Mouse (Mus musculus): ENCODE measurements at regions not wholly inside any gene's neighbourhood (a gene's known extent, or its start where the extent isn't known, plus 50 kb on each side); places are given as distances from the start of the nearest gene placed in this dataset.

- peak; percentile 76 for TF ChIP-seq CTCF (IDR thresholded peaks at IDR 0.05; ENCODE audit: low read depth)
- Histone ChIP-seq H3K4me1 (ENCODE audit: insufficient read depth) (no peaks in the 10 kb centered on the region), H3K9ac (no peak overlapping the region), H3K9me3 (ENCODE audit: low read length) (no peaks in the 10 kb centered on the region), H3K27ac (ENCODE audit: low read depth, low read length) (no peak overlapping the region), H3K4me3 (ENCODE audit: low read depth, low read length) (no peak overlapping the region), H3K27me3 (ENCODE audit: insufficient read depth, low read length) (no peaks in the 10 kb centered on the region), H3K4me2 (ENCODE audit: low read depth) (no peak overlapping the region), H3K36me3 (ENCODE audit: insufficient read depth) (no peaks in the 10 kb centered on the region)
- no peak for ATAC-seq
- WGBS: 17% methylated on average over 3 of the region's 3 CpGs
- peak; percentile 45 for DNase-seq
These were observed 174.5 kb upstream of the Bmp4 start for GRCm38 (mm10) chr14:46564998-46565397.

GRCm38 (mm10) chr14:46562016-46562415 is 171.5 kb upstream of the Bmp4 start:
- no peak overlapping the region for H3K27ac ChIP-seq (ENCODE audit: low read depth, low read length)

DNA sequence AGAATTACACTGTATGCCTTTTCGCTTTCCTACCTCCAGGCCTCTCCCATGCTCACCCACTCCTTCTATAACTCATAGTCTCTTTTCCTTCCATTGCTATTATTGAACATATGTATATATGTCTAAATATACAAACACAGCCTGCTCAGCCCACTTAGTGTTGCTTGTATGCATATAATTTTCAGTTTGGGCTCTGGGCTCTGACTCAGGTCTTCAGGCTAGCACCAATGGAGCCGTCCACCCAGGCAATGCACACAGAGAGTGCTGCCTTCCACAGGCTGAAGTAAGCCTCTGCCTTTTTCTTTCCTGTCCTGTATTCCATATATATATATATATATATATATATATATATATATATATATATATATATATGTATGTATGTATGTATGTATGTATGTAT is 162.8 kb upstream of the Bmp4 start:
- Histone ChIP-seq H3K4me3 (ENCODE audit: low read depth, low read length) (no peak overlapping the region), H3K4me1 (ENCODE audit: insufficient read depth) (no peaks in the 10 kb centered on the region), H3K4me2 (ENCODE audit: low read depth) (no peak overlapping the region), H3K9ac (no peak overlapping the region), H3K27me3 (ENCODE audit: insufficient read depth, low read length) (no peaks in the 10 kb centered on the region), H3K27ac (ENCODE audit: low read depth, low read length) (no peak overlapping the region), H3K9me3 (ENCODE audit: low read length) (no peaks in the 10 kb centered on the region), H3K36me3 (ENCODE audit: insufficient read depth) (no peaks in the 10 kb centered on the region)
- ATAC-seq (no peak), DNase-seq (no peak)
- no peak for TF ChIP-seq CTCF (IDR thresholded peaks at IDR 0.05; ENCODE audit: low read depth)
- WGBS: 100% methylated on average over 2 of the region's 2 CpGs

More at GRCm38 (mm10) chr14:46562016-46562415, 171.5 kb upstream of the Bmp4 start:
- H3K36me3 ChIP-seq (ENCODE audit: insufficient read depth): no peaks in the 10 kb centered on the region
- H3K27me3 ChIP-seq (ENCODE audit: insufficient read depth, low read length): no peaks in the 10 kb centered on the region
- DNase-seq (no peak), ATAC-seq (no peak)
- no peak overlapping the region for H3K9ac ChIP-seq
- WGBS: 88% methylated on average over 5 of the region's 5 CpGs
- H3K4me1 ChIP-seq (ENCODE audit: insufficient read depth): no peaks in the 10 kb centered on the region
- no peak overlapping the region for H3K4me2 ChIP-seq (ENCODE audit: low read depth)
- TF ChIP-seq CTCF (IDR thresholded peaks at IDR 0.05; ENCODE audit: low read depth): no peak
- no peak overlapping the region for H3K4me3 ChIP-seq (ENCODE audit: low read depth, low read length)
- no peaks in the 10 kb centered on the region for H3K9me3 ChIP-seq (ENCODE audit: low read length)

DNA sequence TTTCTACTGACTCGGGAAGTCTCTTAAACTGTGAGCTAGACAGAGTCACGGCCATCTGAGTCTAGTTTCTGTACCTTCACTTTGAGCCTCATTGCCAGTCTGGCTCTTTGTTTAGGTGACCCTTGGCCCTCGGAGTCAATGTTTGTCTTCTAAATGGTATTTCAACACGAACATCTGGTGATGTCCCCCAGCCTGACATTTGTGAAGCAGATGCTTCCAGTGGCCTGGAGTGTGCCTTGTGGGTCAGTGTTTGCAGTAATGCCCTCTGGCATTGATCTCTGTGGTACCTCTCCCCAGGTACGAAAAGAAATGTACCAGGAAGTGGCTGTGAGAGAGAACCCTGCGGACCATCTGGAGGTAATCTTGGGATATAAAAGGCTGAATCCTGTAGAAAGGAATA is 155.7 kb upstream of the Bmp4 start:
- no peak for ATAC-seq

GRCm38 (mm10) chr14:46539466-46540187 is 149.2 kb upstream of the Bmp4 start:
- no peak overlapping the region for H3K4me3 ChIP-seq (ENCODE audit: low read depth, low read length)
- WGBS: 90% methylated on average over 6 of the region's 6 CpGs
- no peak for ATAC-seq
- H3K9me3 ChIP-seq (ENCODE audit: low read length): no peaks in the 10 kb centered on the region
- no peak for DNase-seq
- no peaks in the 10 kb centered on the region for H3K36me3 ChIP-seq (ENCODE audit: insufficient read depth)
- H3K4me1 ChIP-seq (ENCODE audit: insufficient read depth): no peaks in the 10 kb centered on the region
- H3K9ac ChIP-seq: no peak overlapping the region
- no peak overlapping the region for H3K4me2 ChIP-seq (ENCODE audit: low read depth)
- no peaks in the 10 kb centered on the region for H3K27me3 ChIP-seq (ENCODE audit: insufficient read depth, low read length)
- no peak overlapping the region for H3K27ac ChIP-seq (ENCODE audit: low read depth, low read length)
- TF ChIP-seq CTCF (IDR thresholded peaks at IDR 0.05; ENCODE audit: low read depth): no peak

More for the DNA sequence above, 155.7 kb upstream of the Bmp4 start:
- H3K36me3 ChIP-seq (ENCODE audit: insufficient read depth): no peaks in the 10 kb centered on the region
- H3K4me2 ChIP-seq (ENCODE audit: low read depth): no peak overlapping the region
- DNase-seq: no peak
- no peaks in the 10 kb centered on the region for H3K9me3 ChIP-seq (ENCODE audit: low read length)
- no peaks in the 10 kb centered on the region for H3K4me1 ChIP-seq (ENCODE audit: insufficient read depth)
- H3K27me3 ChIP-seq (ENCODE audit: insufficient read depth, low read length): no peaks in the 10 kb centered on the region
- TF ChIP-seq CTCF (IDR thresholded peaks at IDR 0.05; ENCODE audit: low read depth): no peak
- H3K27ac ChIP-seq (ENCODE audit: low read depth, low read length): no peak overlapping the region
- no peak overlapping the region for H3K9ac ChIP-seq
- WGBS: 90% methylated on average over 6 of the region's 6 CpGs
- H3K4me3 ChIP-seq (ENCODE audit: low read depth, low read length): no peak overlapping the region

- no peak for TF ChIP-seq CTCF (IDR thresholded peaks at IDR 0.05; ENCODE audit: low read depth)
- H3K9me3 ChIP-seq (ENCODE audit: low read length): no peaks in the 10 kb centered on the region
- no peak overlapping the region for H3K27ac ChIP-seq (ENCODE audit: low read depth, low read length)
- no peak overlapping the region for H3K4me2 ChIP-seq (ENCODE audit: low read depth)
- H3K4me3 ChIP-seq (ENCODE audit: low read depth, low read length): no peak overlapping the region
- H3K4me1 ChIP-seq (ENCODE audit: insufficient read depth): no peaks in the 10 kb centered on the region
- WGBS: 90% methylated on average over 10 of the region's 10 CpGs
- no peaks in the 10 kb centered on the region for H3K36me3 ChIP-seq (ENCODE audit: insufficient read depth)
- H3K27me3 ChIP-seq (ENCODE audit: insufficient read depth, low read length): no peaks in the 10 kb centered on the region
- DNase-seq (no peak), ATAC-seq (no peak)
- H3K9ac ChIP-seq: no peak overlapping the region
These were observed 145.7 kb upstream of the Bmp4 start for GRCm38 (mm10) chr14:46536002-46536762.

GRCm38 (mm10) chr14:46532697-46533096 is 142.2 kb upstream of the Bmp4 start:
- 58% methylated on average over 1 of the region's 1 CpGs for WGBS

More at GRCm38 (mm10) chr14:46532697-46533096, 142.2 kb upstream of the Bmp4 start:
- no peak for TF ChIP-seq CTCF (IDR thresholded peaks at IDR 0.05; ENCODE audit: low read depth)
- Histone ChIP-seq H3K27ac (ENCODE audit: low read depth, low read length) (no peak overlapping the region), H3K4me2 (ENCODE audit: low read depth) (no peak overlapping the region), H3K36me3 (ENCODE audit: insufficient read depth) (no peaks in the 10 kb centered on the region), H3K27me3 (ENCODE audit: insufficient read depth, low read length) (no peaks in the 10 kb centered on the region), H3K4me3 (ENCODE audit: low read depth, low read length) (no peak overlapping the region), H3K9ac (no peak overlapping the region), H3K4me1 (ENCODE audit: insufficient read depth) (no peaks in the 10 kb centered on the region), H3K9me3 (ENCODE audit: low read length) (no peaks in the 10 kb centered on the region)
- DNase-seq (no peak), ATAC-seq (no peak)
